Mouse (Mus musculus): Measurements from ENCODE around the gene Sec31a. TPM values are rescaled to one million over a fixed set of nuclear protein-coding genes. Genes with fewer than 3 reads are reported as not detected.

Gene Sec31a
- polyA plus RNA-seq, 2 experiments: 43.6 to 48.5 TPM

DNA sequence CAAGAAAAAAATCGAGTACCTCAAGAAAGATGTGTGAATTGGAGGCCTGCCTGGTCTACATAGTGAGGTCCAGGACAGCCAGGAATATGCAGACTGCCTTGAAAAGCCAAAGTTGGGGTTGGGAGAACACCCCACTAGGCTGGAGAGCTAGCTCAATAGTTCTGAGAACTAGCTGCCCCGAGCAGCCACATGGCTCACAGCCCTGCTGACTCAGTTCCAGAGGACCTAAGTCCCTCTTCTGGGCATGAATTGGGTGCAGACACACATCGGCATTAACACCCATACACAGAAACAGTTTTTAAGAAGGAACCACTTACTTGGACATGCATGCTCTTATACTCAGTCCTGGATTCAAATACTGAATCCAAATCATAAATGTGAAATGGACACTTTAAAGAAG lies 8.2 kb upstream of the Sec31a start:
- Histone ChIP-seq H3K27ac (no peak overlapping the region), H3K4me2 (ENCODE audit: low read depth) (no peak overlapping the region), H3K36me3 (replicated peaks; ENCODE audit: control insufficient read depth, insufficient read depth, low read depth) (peaks cover 55% of the 10 kb centered on the region), H3K27me3 (ENCODE audit: control insufficient read depth, insufficient read depth, low read length) (no peaks in the 10 kb centered on the region), H3K4me1 (replicated peaks; ENCODE audit: control insufficient read depth in 2 of 2, insufficient read depth in 2 of 2, low read length in 1 of 2) (peaks cover 5 to 29% of the 10 kb centered on the region in 2 experiments; a peak in 3 of 4 replicates), H3K9ac (replicated peaks) (no peak overlapping the region), H3K9me3 (ENCODE audit: control insufficient read depth, low read length) (no peaks in the 10 kb centered on the region), H3K4me3 (ENCODE audit: insufficient read depth in 1 of 2, low read depth in 2 of 2, low read length in 2 of 2) (no peak overlapping the region)
- WGBS (ENCODE audit: insufficient replicate concordance): 62% methylated on average over 3 of the region's 3 CpGs
- ATAC-seq (ENCODE audit: insufficient read depth) (no peak), DNase-seq (ENCODE audit: low read depth in 3 of 3, low spot score in 3 of 3) (no peak)
- no peak for TF ChIP-seq EP300 (IDR thresholded peaks at IDR 0.05; ENCODE audit: low read depth)
- no peak for TF ChIP-seq CTCF (IDR thresholded peaks at IDR 0.05; ENCODE audit: low read depth)

DNA sequence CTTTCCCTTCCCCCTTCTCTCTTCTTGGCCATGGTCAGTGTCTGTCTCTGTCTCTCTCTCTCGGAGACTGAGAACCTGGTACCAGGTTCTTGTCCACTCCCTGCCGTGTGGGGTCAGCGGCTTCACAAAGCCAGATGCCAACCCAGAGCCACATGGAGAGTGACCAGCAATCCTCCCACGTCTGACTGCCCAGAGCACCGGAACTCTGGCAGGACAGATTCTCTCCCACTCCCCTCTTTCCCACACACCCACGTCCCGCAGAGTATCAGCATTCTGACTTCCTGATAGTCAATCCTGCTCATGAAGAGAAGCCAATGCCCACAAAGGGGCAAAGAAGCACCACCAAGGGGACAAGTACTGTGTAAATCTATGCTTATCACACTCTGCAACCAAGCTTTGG lies 7.6 kb upstream of the Sec31a start:
- Histone ChIP-seq H3K27ac (no peak overlapping the region), H3K4me1 (replicated peaks; ENCODE audit: control insufficient read depth in 2 of 2, insufficient read depth in 2 of 2, low read length in 1 of 2) (peaks cover 5 to 29% of the 10 kb centered on the region in 2 experiments; a peak in 3 of 4 replicates), H3K9me3 (ENCODE audit: control insufficient read depth, low read length) (no peaks in the 10 kb centered on the region), H3K9ac (replicated peaks) (no peak overlapping the region), H3K4me3 (ENCODE audit: insufficient read depth in 1 of 2, low read depth in 2 of 2, low read length in 2 of 2) (no peak overlapping the region), H3K27me3 (ENCODE audit: control insufficient read depth, insufficient read depth, low read length) (no peaks in the 10 kb centered on the region), H3K4me2 (ENCODE audit: low read depth) (no peak overlapping the region), H3K36me3 (replicated peaks; ENCODE audit: control insufficient read depth, insufficient read depth, low read depth) (peaks cover 58% of the 10 kb centered on the region)
- no peak for ATAC-seq (ENCODE audit: insufficient read depth)
- 63% methylated on average over 7 of the region's 7 CpGs for WGBS (ENCODE audit: insufficient replicate concordance)
- DNase-seq (ENCODE audit: low read depth in 3 of 3, low spot score in 3 of 3): no peak
- TF ChIP-seq EP300 (IDR thresholded peaks at IDR 0.05; ENCODE audit: low read depth) (no peak), CTCF (IDR thresholded peaks at IDR 0.05; ENCODE audit: low read depth) (no peak)

DNA sequence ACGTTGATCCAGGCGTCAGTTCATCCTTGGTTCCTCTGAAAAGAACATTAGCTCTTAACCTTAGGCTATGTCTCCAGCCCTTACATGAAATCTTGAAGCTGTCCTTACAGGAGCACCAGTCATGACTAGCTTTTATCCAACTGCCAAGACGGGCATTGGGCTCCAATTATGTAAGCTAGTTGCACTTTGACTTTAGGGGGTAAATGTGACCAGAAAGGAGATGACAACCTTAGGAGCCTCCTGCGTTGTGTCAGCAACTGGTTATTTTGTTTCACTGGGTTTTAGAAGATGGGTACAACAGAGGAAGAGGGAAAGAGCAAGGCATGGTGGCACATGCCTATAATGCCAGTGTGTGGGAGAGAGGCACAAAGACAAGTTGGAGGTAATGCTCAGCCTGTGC lies 2.8 kb upstream of the Sec31a start:
- ATAC-seq (ENCODE audit: insufficient read depth): no peak
- H3K27ac ChIP-seq: no peak overlapping the region
- TF ChIP-seq EP300 (IDR thresholded peaks at IDR 0.05; ENCODE audit: low read depth) (no peak), CTCF (IDR thresholded peaks at IDR 0.05; ENCODE audit: low read depth) (no peak)
- no peaks in the 10 kb centered on the region for H3K9me3 ChIP-seq (ENCODE audit: control insufficient read depth, low read length)
- peaks cover 39% of the 10 kb centered on the region for H3K36me3 ChIP-seq (replicated peaks; ENCODE audit: control insufficient read depth, insufficient read depth, low read depth)
- WGBS (ENCODE audit: insufficient replicate concordance): 59% methylated on average over 4 of the region's 4 CpGs
- no peaks in the 10 kb centered on the region for H3K27me3 ChIP-seq (ENCODE audit: control insufficient read depth, insufficient read depth, low read length)
- no peak overlapping the region for H3K9ac ChIP-seq (replicated peaks)
- no peak for DNase-seq (ENCODE audit: low read depth in 3 of 3, low spot score in 3 of 3)
- peaks cover 11 to 12% of the 10 kb centered on the region in 2 experiments for H3K4me1 ChIP-seq (replicated peaks; ENCODE audit: control insufficient read depth in 2 of 2, insufficient read depth in 2 of 2, low read length in 1 of 2)
- H3K4me3 ChIP-seq (ENCODE audit: insufficient read depth in 1 of 2, low read depth in 2 of 2, low read length in 2 of 2): no peak overlapping the region
- no peak overlapping the region for H3K4me2 ChIP-seq (ENCODE audit: low read depth)

DNA sequence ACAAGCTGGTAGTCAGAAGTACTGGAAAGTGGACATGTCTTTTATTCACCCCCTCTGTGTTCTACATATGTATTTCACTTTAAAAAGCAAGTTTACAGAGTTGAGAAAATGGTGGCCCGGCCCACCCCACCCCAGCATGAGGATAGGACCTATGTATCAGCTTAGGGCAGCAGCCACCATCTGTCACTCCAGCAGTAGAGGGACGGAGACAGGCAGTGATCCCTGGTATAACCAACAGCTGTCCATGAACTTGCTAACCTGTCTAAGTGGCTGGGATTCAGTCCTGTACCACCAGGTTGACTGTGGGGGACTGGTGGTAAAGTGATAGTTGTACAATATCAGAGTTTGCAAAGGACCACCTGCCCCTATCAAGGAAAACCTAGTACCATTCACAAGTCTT lies 2.0 kb upstream of the Sec31a start:
- DNase-seq (ENCODE audit: low read depth in 3 of 3, low spot score in 3 of 3): no peak
- Histone ChIP-seq H3K9me3 (ENCODE audit: control insufficient read depth, low read length) (no peaks in the 10 kb centered on the region), H3K36me3 (replicated peaks; ENCODE audit: control insufficient read depth, insufficient read depth, low read depth) (peaks cover 32% of the 10 kb centered on the region), H3K9ac (replicated peaks) (no peak overlapping the region), H3K4me1 (replicated peaks; ENCODE audit: control insufficient read depth in 2 of 2, insufficient read depth in 2 of 2, low read length in 1 of 2) (peaks cover 12% of the 10 kb centered on the region in 2 experiments), H3K27me3 (ENCODE audit: control insufficient read depth, insufficient read depth, low read length) (no peaks in the 10 kb centered on the region), H3K27ac (no peak overlapping the region), H3K4me2 (ENCODE audit: low read depth) (no peak overlapping the region), H3K4me3 (ENCODE audit: insufficient read depth in 1 of 2, low read depth in 2 of 2, low read length in 2 of 2) (no peak overlapping the region)
- 74% methylated on average over 2 of the region's 2 CpGs for WGBS (ENCODE audit: insufficient replicate concordance)
- TF ChIP-seq CTCF (IDR thresholded peaks at IDR 0.05; ENCODE audit: low read depth) (no peak), EP300 (IDR thresholded peaks at IDR 0.05; ENCODE audit: low read depth) (no peak)
- ATAC-seq (ENCODE audit: insufficient read depth): no peak

DNA sequence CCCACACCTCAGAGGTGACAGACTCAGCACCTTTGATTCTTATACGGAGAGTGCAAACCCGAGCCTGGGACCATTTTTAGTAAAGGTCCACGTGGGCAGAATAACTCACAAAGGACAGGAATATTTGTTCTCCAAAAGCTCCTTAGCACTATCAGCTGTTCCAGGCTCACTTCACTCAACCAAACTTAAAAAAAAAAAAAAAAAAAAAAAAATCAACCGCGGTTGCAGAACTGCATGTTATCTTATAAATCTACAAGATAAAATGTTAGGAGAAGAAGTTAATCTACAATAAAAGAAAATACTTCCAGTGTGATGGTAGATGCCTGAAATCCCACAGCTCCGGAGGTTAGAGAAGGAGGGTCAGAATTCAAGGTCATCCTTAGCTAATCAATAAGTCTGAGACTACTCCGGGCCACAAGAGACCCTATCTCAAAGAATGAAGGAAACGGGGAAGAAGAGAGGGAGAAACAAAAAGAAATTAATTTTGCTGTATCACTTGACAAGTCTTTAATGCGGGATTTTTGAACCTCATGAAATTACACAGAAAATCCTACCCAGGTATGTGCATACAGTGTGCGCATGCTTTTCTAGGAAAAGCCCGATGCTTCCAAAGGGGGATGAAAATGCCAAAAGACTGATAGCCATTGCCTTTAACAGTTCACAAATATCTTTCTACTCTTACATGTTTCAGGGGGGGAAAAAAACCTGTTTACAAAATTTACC lies 1.4 kb downstream of the Sec31a start:
- peaks cover 6% of the 10 kb centered on the region for H3K36me3 ChIP-seq (replicated peaks; ENCODE audit: control insufficient read depth, insufficient read depth, low read depth)
- whole genome bisulfite sequencing (ENCODE audit: insufficient replicate concordance): 38% methylated on average over 11 of the region's 11 CpGs
- peak overlapping the region; percentile 32 to 87 for H3K4me3 ChIP-seq (ENCODE audit: insufficient read depth in 1 of 2, low read depth in 2 of 2, low read length in 2 of 2)
- H3K27ac ChIP-seq: no peak overlapping the region
- peak overlapping the region; percentile 74 for H3K9ac ChIP-seq (replicated peaks)
- peak overlapping the region; percentile 93 for H3K4me2 ChIP-seq (ENCODE audit: low read depth)
- H3K27me3 ChIP-seq (ENCODE audit: control insufficient read depth, insufficient read depth, low read length): no peaks in the 10 kb centered on the region
- peaks cover 12 to 19% of the 10 kb centered on the region in 2 experiments for H3K4me1 ChIP-seq (replicated peaks; ENCODE audit: control insufficient read depth in 2 of 2, insufficient read depth in 2 of 2, low read length in 1 of 2)
- DNase-seq (ENCODE audit: low read depth in 3 of 3, low spot score in 3 of 3): no peak
- ATAC-seq (ENCODE audit: insufficient read depth): no peak
- TF ChIP-seq CTCF (IDR thresholded peaks at IDR 0.05; ENCODE audit: low read depth): no peak
- no peak for TF ChIP-seq EP300 (IDR thresholded peaks at IDR 0.05; ENCODE audit: low read depth)
- H3K9me3 ChIP-seq (ENCODE audit: control insufficient read depth, low read length): no peaks in the 10 kb centered on the region

Data from liver, embryonic 14.5 days (tissue).